Mouse (Mus musculus): ENCODE measurements around the gene Col24a1. TPM values are rescaled to one million over a fixed set of nuclear protein-coding genes. Genes with fewer than 3 reads are reported as not detected.

Gene Col24a1
- polyA plus RNA-seq, 1 experiment from 2014 or later, result 1.3 TPM

DNA sequence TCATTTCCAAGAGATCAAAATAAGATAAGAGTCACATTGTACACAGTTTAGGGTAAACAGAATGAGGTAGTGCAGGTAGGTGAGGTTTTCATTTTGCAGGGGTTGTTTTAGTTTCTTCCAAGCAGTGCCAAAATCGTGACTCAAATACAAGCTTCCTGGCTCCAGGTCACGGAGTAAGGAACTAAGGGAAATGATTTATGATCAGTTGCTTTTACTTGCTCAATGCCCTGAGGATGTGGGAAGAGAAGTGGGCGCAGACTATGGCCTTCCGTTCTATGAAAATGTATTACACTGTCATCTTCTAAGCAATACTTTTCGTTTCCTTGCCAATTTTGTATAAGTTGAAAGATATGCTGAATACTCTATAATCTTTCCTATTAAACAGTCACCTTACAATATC lies 13.0 kb downstream of the Col24a1 start:
- Histone ChIP-seq H3K27ac (no peak overlapping the region), H3K4me3 (replicated peaks) (no peak overlapping the region), H3K9ac (no peak overlapping the region), H3K4me1 (no peaks in the 10 kb centered on the region), H3K36me3 (replicated peaks) (no peaks in the 10 kb centered on the region), H3K4me2 (no peak overlapping the region), H3K9me3 (no peaks in the 10 kb centered on the region), H3K27me3 (no peaks in the 10 kb centered on the region)
- 89% methylated on average over 5 of the region's 5 CpGs for WGBS
- no peak for ATAC-seq (ENCODE audit: low FRiP score)

DNA sequence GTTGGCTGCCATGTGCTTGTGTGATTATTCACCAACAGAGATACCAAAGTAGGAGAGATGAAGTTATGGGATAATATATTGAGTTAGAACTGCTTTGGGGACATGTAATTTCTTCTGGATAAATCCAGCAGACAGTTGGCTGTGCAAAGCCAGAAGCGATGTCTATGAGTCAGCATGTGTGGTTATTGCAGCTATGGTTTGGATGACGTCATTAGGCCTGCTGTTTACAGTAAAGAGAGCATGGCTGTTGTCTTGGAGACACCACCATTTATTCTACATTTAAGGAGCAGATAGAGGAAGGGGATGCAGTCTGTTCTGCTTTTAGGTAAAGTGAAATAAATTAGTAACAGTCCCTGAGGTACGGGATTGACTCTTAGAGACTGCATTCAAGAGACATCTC lies 14.9 kb downstream of the Col24a1 start:
- Histone ChIP-seq H3K9ac (no peak overlapping the region), H3K4me3 (replicated peaks) (no peak overlapping the region), H3K4me1 (no peaks in the 10 kb centered on the region), H3K36me3 (replicated peaks) (no peaks in the 10 kb centered on the region), H3K9me3 (no peaks in the 10 kb centered on the region), H3K4me2 (no peak overlapping the region), H3K27ac (no peak overlapping the region), H3K27me3 (no peaks in the 10 kb centered on the region)
- no peak for ATAC-seq (ENCODE audit: low FRiP score)
- 83% methylated on average over 3 of the region's 3 CpGs for WGBS

- 63% methylated on average over 14 of the region's 14 CpGs for WGBS
- no peak overlapping the region for H3K27ac ChIP-seq
- H3K27me3 ChIP-seq, result no peaks in the 10 kb centered on the region
- ATAC-seq (ENCODE audit: low FRiP score), result no peak
- H3K36me3 ChIP-seq (replicated peaks), result no peaks in the 10 kb centered on the region
- no peaks in the 10 kb centered on the region for H3K9me3 ChIP-seq
- H3K4me3 ChIP-seq (replicated peaks), result no peak overlapping the region
- no peaks in the 10 kb centered on the region for H3K4me1 ChIP-seq
- H3K9ac ChIP-seq, result no peak overlapping the region
- no peak overlapping the region for H3K4me2 ChIP-seq
These were observed 28.5 kb downstream of the Col24a1 start for GRCm38 (mm10) chr3:145320587-145321274.

- Histone ChIP-seq H3K36me3 (replicated peaks) (no peaks in the 10 kb centered on the region), H3K27me3 (no peaks in the 10 kb centered on the region), H3K27ac (no peak overlapping the region), H3K4me1 (no peaks in the 10 kb centered on the region), H3K4me3 (replicated peaks) (no peak overlapping the region), H3K9me3 (no peaks in the 10 kb centered on the region), H3K4me2 (no peak overlapping the region), H3K9ac (no peak overlapping the region)
- 96% methylated on average over 3 of the region's 3 CpGs for WGBS
- ATAC-seq (ENCODE audit: low FRiP score), result no peak
These were observed 33.1 kb downstream of the Col24a1 start for GRCm38 (mm10) chr3:145325402-145325801.

- H3K27me3 ChIP-seq, result no peaks in the 10 kb centered on the region
- 66% methylated on average over 8 of the region's 8 CpGs for WGBS
- ATAC-seq (ENCODE audit: low FRiP score), result no peak
- H3K27ac ChIP-seq, result no peak overlapping the region
- H3K36me3 ChIP-seq (replicated peaks), result no peaks in the 10 kb centered on the region
- no peaks in the 10 kb centered on the region for H3K4me1 ChIP-seq
- no peak overlapping the region for H3K4me2 ChIP-seq
- H3K9me3 ChIP-seq, result no peaks in the 10 kb centered on the region
- H3K9ac ChIP-seq, result no peak overlapping the region
- no peak overlapping the region for H3K4me3 ChIP-seq (replicated peaks)
These were observed 39.4 kb downstream of the Col24a1 start for GRCm38 (mm10) chr3:145331642-145332041.

- H3K36me3 ChIP-seq (replicated peaks), result no peaks in the 10 kb centered on the region
- 84% methylated on average over 3 of the region's 3 CpGs for WGBS
- no peaks in the 10 kb centered on the region for H3K27me3 ChIP-seq
- no peak overlapping the region for H3K27ac ChIP-seq
- no peak overlapping the region for H3K9ac ChIP-seq
- peaks cover 8% of the 10 kb centered on the region for H3K4me1 ChIP-seq
- no peak overlapping the region for H3K4me3 ChIP-seq (replicated peaks)
- no peaks in the 10 kb centered on the region for H3K9me3 ChIP-seq
- no peak for ATAC-seq (ENCODE audit: low FRiP score)
- H3K4me2 ChIP-seq, result no peak overlapping the region
These were observed 41.8 kb downstream of the Col24a1 start for GRCm38 (mm10) chr3:145334046-145334445.

DNA sequence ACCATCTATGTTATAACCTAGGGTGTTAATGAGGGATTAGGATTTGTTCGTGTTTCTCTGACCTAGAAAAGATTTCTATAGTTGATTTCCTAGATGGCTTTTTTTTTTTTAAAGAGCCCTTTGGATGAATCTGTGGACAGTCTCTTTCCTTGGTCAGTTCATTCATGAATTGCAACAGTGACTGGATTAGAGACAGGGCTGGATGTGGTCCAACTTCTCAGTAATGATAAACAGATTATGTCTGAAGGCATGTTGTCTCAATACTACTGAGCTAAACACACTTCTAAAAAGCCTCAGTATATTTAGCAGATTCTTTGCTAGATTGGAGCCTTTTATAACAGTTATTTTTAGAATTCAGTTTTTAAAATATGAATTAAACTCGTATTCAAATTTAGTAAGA lies 44.9 kb downstream of the Col24a1 start:
- Histone ChIP-seq H3K27ac (no peak overlapping the region), H3K27me3 (no peaks in the 10 kb centered on the region), H3K4me3 (replicated peaks) (no peak overlapping the region), H3K4me1 (peaks cover 8% of the 10 kb centered on the region), H3K9ac (no peak overlapping the region), H3K9me3 (no peaks in the 10 kb centered on the region), H3K36me3 (replicated peaks) (no peaks in the 10 kb centered on the region), H3K4me2 (no peak overlapping the region)
- WGBS, result 56% methylated on average over 2 of the region's 2 CpGs
- ATAC-seq (ENCODE audit: low FRiP score), result no peak

GRCm38 (mm10) chr3:145339851-145340499 lies 47.7 kb downstream of the Col24a1 start:
- WGBS, result 87% methylated on average over 10 of the region's 10 CpGs

GRCm38 (mm10) chr3:145348690-145349089 lies 56.4 kb downstream of the Col24a1 start:
- Histone ChIP-seq H3K4me2 (no peak overlapping the region), H3K4me1 (no peaks in the 10 kb centered on the region), H3K27ac (no peak overlapping the region), H3K4me3 (replicated peaks) (no peak overlapping the region), H3K9me3 (no peaks in the 10 kb centered on the region), H3K36me3 (replicated peaks) (no peaks in the 10 kb centered on the region), H3K27me3 (no peaks in the 10 kb centered on the region), H3K9ac (no peak overlapping the region)
- ATAC-seq (ENCODE audit: low FRiP score), result no peak
- 91% methylated on average over 3 of the region's 3 CpGs for WGBS

More at GRCm38 (mm10) chr3:145339851-145340499, 47.7 kb downstream of the Col24a1 start:
- no peak overlapping the region for H3K4me3 ChIP-seq (replicated peaks)
- H3K9ac ChIP-seq, result no peak overlapping the region
- no peak overlapping the region for H3K27ac ChIP-seq
- no peak overlapping the region for H3K4me2 ChIP-seq
- H3K36me3 ChIP-seq (replicated peaks), result no peaks in the 10 kb centered on the region
- H3K4me1 ChIP-seq, result peaks cover 8% of the 10 kb centered on the region
- H3K27me3 ChIP-seq, result no peaks in the 10 kb centered on the region
- no peaks in the 10 kb centered on the region for H3K9me3 ChIP-seq
- no peak for ATAC-seq (ENCODE audit: low FRiP score)

- Histone ChIP-seq H3K9me3 (no peaks in the 10 kb centered on the region), H3K9ac (no peak overlapping the region), H3K4me3 (replicated peaks) (no peak overlapping the region), H3K27ac (no peak overlapping the region), H3K4me2 (no peak overlapping the region), H3K36me3 (replicated peaks) (no peaks in the 10 kb centered on the region), H3K4me1 (no peaks in the 10 kb centered on the region), H3K27me3 (no peaks in the 10 kb centered on the region)
- 76% methylated on average over 3 of the region's 3 CpGs for WGBS
- ATAC-seq (ENCODE audit: low FRiP score), result no peak
These were observed 61.7 kb downstream of the Col24a1 start for GRCm38 (mm10) chr3:145353951-145354350.

GRCm38 (mm10) chr3:145356865-145357487 lies 64.7 kb downstream of the Col24a1 start:
- no peak for ATAC-seq (ENCODE audit: low FRiP score)
- Histone ChIP-seq H3K9ac (no peak overlapping the region), H3K36me3 (replicated peaks) (no peaks in the 10 kb centered on the region), H3K4me2 (no peak overlapping the region), H3K27ac (no peak overlapping the region), H3K27me3 (no peaks in the 10 kb centered on the region), H3K9me3 (no peaks in the 10 kb centered on the region), H3K4me3 (replicated peaks) (no peak overlapping the region), H3K4me1 (no peaks in the 10 kb centered on the region)
- WGBS, result 85% methylated on average over 6 of the region's 6 CpGs

DNA sequence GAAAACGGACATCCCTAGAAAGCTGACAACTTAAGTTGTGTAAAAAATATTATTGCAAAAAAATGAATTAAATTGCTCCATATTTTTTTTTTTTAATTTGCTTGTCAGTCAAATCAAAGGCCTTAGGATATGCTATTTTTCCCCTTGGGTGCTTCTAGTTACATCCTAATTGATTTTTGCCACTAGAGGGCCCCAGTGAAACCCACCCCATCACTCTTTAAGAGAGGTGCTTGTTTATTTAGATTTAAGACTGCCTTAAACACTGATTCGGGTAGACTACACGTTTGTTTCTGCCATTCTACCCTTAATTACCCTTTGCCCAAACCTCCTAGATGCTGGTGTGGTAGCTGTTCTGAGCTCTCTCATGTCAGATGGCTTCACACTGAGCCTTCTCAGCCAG lies 73.0 kb downstream of the Col24a1 start:
- Histone ChIP-seq H3K36me3 (replicated peaks) (no peaks in the 10 kb centered on the region), H3K4me2 (no peak overlapping the region), H3K27ac (no peak overlapping the region), H3K9ac (no peak overlapping the region), H3K4me1 (no peaks in the 10 kb centered on the region), H3K4me3 (replicated peaks) (no peak overlapping the region), H3K27me3 (no peaks in the 10 kb centered on the region), H3K9me3 (no peaks in the 10 kb centered on the region)
- 46% methylated on average over 3 of the region's 3 CpGs for WGBS
- ATAC-seq (ENCODE audit: low FRiP score), result no peak

All from forebrain, embryonic 12.5 days (tissue).